In genomic region chr14:55659960-55660573, GRCm38 (mm10) we compare ENCODE assay signal across 8 mouse cellular contexts. TPM values are rescaled to one million over a fixed set of nuclear protein-coding genes. Genes with fewer than 3 reads are reported as not detected.
DNase-seq lines count a peak whose midpoint lies in the region; ATAC-seq and TF ChIP-seq lines count a peak whose summit lies in the region.

Gene Mdp1 (minus strand): TSS chr14:55660508.

- H3K9me3 ChIP-seq in lung, embryonic 16.5 days (ENCODE audit: control insufficient read depth, low read length) = no peaks in the 10 kb centered on the region

- peak; percentile 92 for DNase-seq in NIH3T3 (ENCODE audit: low read depth)
- peak; percentile 67 for DNase-seq in cerebellum, adult 9-10 months
- DNase-seq in layer of hippocampus, adult 9-10 months (ENCODE audit: low spot score) = peak; percentile 44
- peak; percentile 66 for DNase-seq in ovary, adult 18-20 months (ENCODE audit: low spot score)
- DNase-seq in thymus, adult 2 months = peak; percentile 73

- H3K9ac ChIP-seq in lung, embryonic 16.5 days (ENCODE audit: low read length) = peak within 1 kb of the TSS; percentile 70

- H3K27ac ChIP-seq in lung, embryonic 16.5 days (ENCODE audit: low read length) = peak within 1 kb of the TSS; percentile 26
- H3K27ac ChIP-seq in thymus, adult 2 months (ENCODE audit: control insufficient read depth, insufficient read depth, low read length) = peak within 1 kb of the TSS; percentile 53

- TF ChIP-seq CTCF in thymus, adult 2 months (IDR thresholded peaks at IDR 0.05; ENCODE audit: borderline replicate concordance, control insufficient read depth, extremely low read depth, insufficient read depth, low read length, poor library complexity) = peak; percentile 68; the same call in 1 of the 2 replicates

- no peaks in the 10 kb centered on the region for H3K27me3 ChIP-seq in lung, embryonic 16.5 days (ENCODE audit: control insufficient read depth, insufficient read depth, low read depth, low read length)
- no peaks in the 10 kb centered on the region for H3K27me3 ChIP-seq in thymus, adult 2 months (ENCODE audit: control insufficient read depth, insufficient read depth, low read length)

- WGBS in lung, embryonic 16.5 days = 0% methylated on average over 39 of the region's 39 CpGs
- WGBS in thymus, adult 2 months = under 1% methylated on average over 39 of the region's 39 CpGs

- H3K4me3 ChIP-seq in lung, embryonic 16.5 days (ENCODE audit: low read length) = peak within 1 kb of the TSS; percentile 75
- peak within 1 kb of the TSS; percentile 97 for H3K4me3 ChIP-seq in thymus, adult 2 months (ENCODE audit: control insufficient read depth, insufficient read depth, low read length)

- peak; percentile 98 for ATAC-seq in frontal cortex, adult (ENCODE audit: low TSS enrichment)
- ATAC-seq in hematopoietic stem cell, adult 5-6 weeks (replicated peaks in 1 of 2; ENCODE audit: insufficient read depth in 1 of 2, low FRiP score in 2 of 2, low TSS enrichment in 1 of 2, low read depth in 1 of 2, poor library complexity in 2 of 2, severe bottlenecking in 2 of 2) = peak; percentile 91 to 97
- ATAC-seq in lung, embryonic 16.5 days (ENCODE audit: low read depth) = peak; percentile 97

- H3K4me1 ChIP-seq in lung, embryonic 16.5 days (replicated peaks; ENCODE audit: control insufficient read depth, insufficient read depth, low read length) = peaks cover 11% of the 10 kb centered on the region
- H3K4me1 ChIP-seq in thymus, adult 2 months (replicated peaks; ENCODE audit: control insufficient read depth, insufficient read depth, low read length) = peaks cover 6% of the 10 kb centered on the region; the same call in 1 of the 2 replicates

- H3K4me2 ChIP-seq in lung, embryonic 16.5 days (ENCODE audit: low read depth, low read length) = peak within 1 kb of the TSS; percentile 61

- TF ChIP-seq POLR2A in thymus, adult 2 months (IDR thresholded peaks at IDR 0.05; ENCODE audit: control insufficient read depth, extremely low read depth, insufficient read depth, low read length, poor library complexity) = peak; percentile 40; the same call in 1 of the 2 replicates

- peaks cover 19% of the 10 kb centered on the region for H3K36me3 ChIP-seq in lung, embryonic 16.5 days (ENCODE audit: control insufficient read depth, insufficient read depth, low read length)
- H3K36me3 ChIP-seq in thymus, adult 2 months (ENCODE audit: control insufficient read depth, insufficient read depth, low read length) = peaks cover 19% of the 10 kb centered on the region

RNA-seq across cellular contexts. Expression of gene Mdp1, which starts in this region (rescaled TPM):
- 29.1 and 31.1 TPM in 2 replicates for total RNA-seq in hematopoietic stem cell, adult 5-6 weeks (2017)
- 52.0 and 57.0 TPM in 2 replicates for polyA plus RNA-seq in lung, embryonic 16.5 days (2015; fragmentation: Nextera tagmentation; extraction: Ambion mirVana)
- 34.7 and 45.8 TPM in 2 replicates for polyA plus RNA-seq in thymus, adult 2 months (2012; rRNA removed)

Comparison
In these comparisons a context has a peak if more than half of its experiments do, and no peak if none do; other contexts are left out.
1. Peak in every context shown above with its lines: DNase-seq, ATAC-seq, H3K4me3 ChIP-seq and H3K27ac ChIP-seq.